Mouse (Mus musculus): ENCODE results near the gene Ralgps2. TPM values are rescaled to one million over a fixed set of nuclear protein-coding genes. Genes with fewer than 3 reads are reported as not detected.
A peak's percentile ranks its signal among the peaks of the same experiment; 100 is the strongest.

The Ralgps2 gene
- polyA plus RNA-seq, 1 experiment from 2014 or later: 41.3 TPM

- H3K9ac ChIP-seq (ENCODE audit: low read length): no peak overlapping the region
- no peak overlapping the region for H3K27ac ChIP-seq (replicated peaks)
- no peak overlapping the region for H3K4me2 ChIP-seq (replicated peaks; ENCODE audit: low read depth)
- ATAC-seq (ENCODE audit: low FRiP score, low TSS enrichment) (no peak), DNase-seq (ENCODE audit: low spot score) (no peak)
- no peaks in the 10 kb centered on the region for H3K36me3 ChIP-seq (ENCODE audit: control insufficient read depth, insufficient read depth, low read length)
- no peaks in the 10 kb centered on the region for H3K4me1 ChIP-seq (replicated peaks; ENCODE audit: control insufficient read depth, insufficient read depth)
- no peak overlapping the region for H3K4me3 ChIP-seq (ENCODE audit: low read depth, low read length)
- H3K9me3 ChIP-seq (ENCODE audit: control insufficient read depth, low read length): no peaks in the 10 kb centered on the region
- no peaks in the 10 kb centered on the region for H3K27me3 ChIP-seq (ENCODE audit: control insufficient read depth, insufficient read depth, low read length)
- WGBS: 67% methylated on average over 4 of the region's 4 CpGs
- no peak for TF ChIP-seq CTCF (IDR thresholded peaks at IDR 0.05; ENCODE audit: low read depth)
- TF ChIP-seq EP300 (optimal IDR thresholded peaks at IDR 0.05): no peak
These were observed 164.2 kb downstream of the Ralgps2 start for GRCm38 (mm10) chr1:156775190-156775589.

DNA sequence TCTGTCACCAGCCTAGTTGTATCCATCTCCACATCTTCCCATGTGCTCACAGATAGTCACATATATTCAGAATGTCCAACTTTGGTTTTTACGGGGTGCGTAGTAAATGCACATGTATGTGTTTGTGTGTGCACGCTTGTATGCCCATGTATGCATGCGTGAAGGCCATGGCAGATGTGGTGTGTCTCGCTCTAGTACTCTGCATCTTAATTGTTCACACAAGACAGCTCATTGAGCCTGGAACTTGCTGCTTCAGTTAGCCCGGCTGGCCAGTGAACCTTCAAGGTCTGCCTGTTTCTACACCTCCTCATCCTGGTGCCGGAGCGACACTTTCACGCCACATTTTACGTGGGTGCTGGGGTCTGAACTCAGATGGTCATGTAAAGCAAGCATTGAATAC, 168.6 kb downstream of the Ralgps2 start:
- Histone ChIP-seq H3K36me3 (ENCODE audit: control insufficient read depth, insufficient read depth, low read length) (no peaks in the 10 kb centered on the region), H3K27ac (replicated peaks) (no peak overlapping the region), H3K4me2 (replicated peaks; ENCODE audit: low read depth) (no peak overlapping the region), H3K9me3 (ENCODE audit: control insufficient read depth, low read length) (peaks cover 4% of the 10 kb centered on the region; the same call in 1 of the 2 replicates), H3K4me1 (replicated peaks; ENCODE audit: control insufficient read depth, insufficient read depth) (no peaks in the 10 kb centered on the region), H3K9ac (ENCODE audit: low read length) (no peak overlapping the region), H3K4me3 (ENCODE audit: low read depth, low read length) (no peak overlapping the region), H3K27me3 (ENCODE audit: control insufficient read depth, insufficient read depth, low read length) (no peaks in the 10 kb centered on the region)
- no peak for ATAC-seq (ENCODE audit: low FRiP score, low TSS enrichment)
- DNase-seq (ENCODE audit: low spot score): no peak
- TF ChIP-seq EP300 (optimal IDR thresholded peaks at IDR 0.05): no peak
- no peak for TF ChIP-seq CTCF (IDR thresholded peaks at IDR 0.05; ENCODE audit: low read depth)
- WGBS: 96% methylated on average over 10 of the region's 10 CpGs

DNA sequence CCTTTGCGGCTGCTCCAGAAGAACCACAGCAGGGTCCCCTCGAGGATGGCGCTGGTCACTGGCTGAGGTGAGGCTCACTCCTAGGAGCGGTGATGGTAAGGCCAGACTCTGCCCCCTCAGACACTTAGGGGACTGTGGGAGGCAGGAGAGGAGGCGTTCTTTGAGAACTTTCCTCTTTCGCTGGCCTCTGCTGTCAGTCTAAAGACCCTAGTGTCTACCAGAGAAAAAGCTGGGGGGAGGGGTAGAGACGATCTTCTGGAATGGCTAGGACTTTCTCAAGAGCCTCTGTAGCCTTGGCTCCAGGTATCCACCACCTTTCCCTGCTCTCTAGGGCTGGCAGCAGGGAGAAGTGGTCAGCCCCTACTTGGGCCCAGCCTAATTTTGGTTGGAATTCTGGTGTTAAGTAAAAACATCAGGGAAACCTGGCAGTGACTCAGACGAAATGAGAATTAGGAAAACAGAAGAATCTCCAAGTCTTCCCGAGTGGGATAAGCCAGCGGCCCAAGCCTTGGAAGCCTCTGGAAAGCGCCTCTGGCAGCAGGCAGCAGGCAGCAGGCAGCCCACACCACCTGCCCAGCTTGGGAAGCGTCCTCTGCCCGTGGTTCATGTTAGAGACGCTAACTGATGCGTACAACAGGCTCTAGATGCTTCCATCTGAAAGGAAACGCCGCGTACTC, 169.7 kb downstream of the Ralgps2 start:
- H3K9me3 ChIP-seq (ENCODE audit: control insufficient read depth, low read length): peaks cover 4% of the 10 kb centered on the region; the same call in 1 of the 2 replicates
- no peak overlapping the region for H3K27ac ChIP-seq (replicated peaks)
- WGBS: 75% methylated on average over 18 of the region's 18 CpGs
- no peak overlapping the region for H3K4me2 ChIP-seq (replicated peaks; ENCODE audit: low read depth)
- H3K4me1 ChIP-seq (replicated peaks; ENCODE audit: control insufficient read depth, insufficient read depth): no peaks in the 10 kb centered on the region
- DNase-seq (ENCODE audit: low spot score): no peak
- no peak overlapping the region for H3K4me3 ChIP-seq (ENCODE audit: low read depth, low read length)
- no peak for ATAC-seq (ENCODE audit: low FRiP score, low TSS enrichment)
- no peaks in the 10 kb centered on the region for H3K36me3 ChIP-seq (ENCODE audit: control insufficient read depth, insufficient read depth, low read length)
- H3K9ac ChIP-seq (ENCODE audit: low read length): no peak overlapping the region
- H3K27me3 ChIP-seq (ENCODE audit: control insufficient read depth, insufficient read depth, low read length): no peaks in the 10 kb centered on the region
- TF ChIP-seq EP300 (optimal IDR thresholded peaks at IDR 0.05) (no peak), CTCF (IDR thresholded peaks at IDR 0.05; ENCODE audit: low read depth) (no peak)

DNA sequence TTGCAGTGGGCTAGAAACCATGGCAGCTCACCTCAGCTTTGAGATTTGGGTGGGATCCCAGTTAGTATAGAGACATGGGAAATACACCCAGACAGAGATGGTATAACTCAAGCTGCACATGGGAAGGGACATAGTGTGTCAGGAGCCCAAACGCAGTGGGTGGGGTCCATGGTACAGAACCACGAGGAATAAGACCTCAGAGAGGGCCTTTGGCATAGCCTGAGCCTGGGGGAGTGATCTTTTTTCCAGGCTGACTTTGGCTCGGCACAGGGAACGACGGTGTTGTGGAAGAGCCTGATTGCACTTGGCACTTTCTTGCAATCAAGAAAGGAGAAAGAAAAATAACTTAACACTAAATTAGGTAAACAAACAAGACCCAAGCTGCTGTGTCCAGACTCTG, 170.3 kb downstream of the Ralgps2 start:
- H3K9ac ChIP-seq (ENCODE audit: low read length): no peak overlapping the region
- H3K27me3 ChIP-seq (ENCODE audit: control insufficient read depth, insufficient read depth, low read length): no peaks in the 10 kb centered on the region
- DNase-seq (ENCODE audit: low spot score) (no peak), ATAC-seq (ENCODE audit: low FRiP score, low TSS enrichment) (no peak)
- peaks cover 4% of the 10 kb centered on the region; the same call in 1 of the 2 replicates for H3K9me3 ChIP-seq (ENCODE audit: control insufficient read depth, low read length)
- no peaks in the 10 kb centered on the region for H3K4me1 ChIP-seq (replicated peaks; ENCODE audit: control insufficient read depth, insufficient read depth)
- no peak overlapping the region for H3K4me2 ChIP-seq (replicated peaks; ENCODE audit: low read depth)
- no peak overlapping the region for H3K27ac ChIP-seq (replicated peaks)
- H3K4me3 ChIP-seq (ENCODE audit: low read depth, low read length): no peak overlapping the region
- no peaks in the 10 kb centered on the region for H3K36me3 ChIP-seq (ENCODE audit: control insufficient read depth, insufficient read depth, low read length)
- WGBS: 54% methylated on average over 5 of the region's 5 CpGs
- TF ChIP-seq CTCF (IDR thresholded peaks at IDR 0.05; ENCODE audit: low read depth) (no peak), EP300 (optimal IDR thresholded peaks at IDR 0.05) (no peak)

DNA sequence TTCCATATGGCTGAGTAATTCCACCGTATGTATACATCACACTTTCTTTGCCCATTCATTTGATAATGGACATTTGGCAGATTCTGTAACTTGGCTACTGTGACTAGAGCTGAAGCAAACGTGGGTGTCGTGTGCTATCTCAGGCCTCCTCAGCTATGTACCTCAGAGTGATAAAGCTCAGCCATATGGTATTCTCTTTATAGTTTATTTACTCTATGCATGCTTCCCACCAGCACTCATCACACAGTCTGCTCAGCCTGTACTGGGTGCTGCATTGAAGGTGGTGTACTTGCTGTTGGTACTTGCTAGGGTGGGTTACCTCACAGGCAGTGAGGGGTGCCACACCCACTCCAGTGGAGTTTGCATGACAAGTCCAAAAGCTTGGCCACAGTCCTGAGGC, 174.1 kb downstream of the Ralgps2 start:
- H3K27ac ChIP-seq (replicated peaks): no peak overlapping the region
- no peak overlapping the region for H3K4me3 ChIP-seq (ENCODE audit: low read depth, low read length)
- H3K36me3 ChIP-seq (ENCODE audit: control insufficient read depth, insufficient read depth, low read length): no peaks in the 10 kb centered on the region
- no peak for ATAC-seq (ENCODE audit: low FRiP score, low TSS enrichment)
- DNase-seq (ENCODE audit: low spot score): no peak
- H3K4me2 ChIP-seq (replicated peaks; ENCODE audit: low read depth): no peak overlapping the region
- no peaks in the 10 kb centered on the region for H3K27me3 ChIP-seq (ENCODE audit: control insufficient read depth, insufficient read depth, low read length)
- H3K4me1 ChIP-seq (replicated peaks; ENCODE audit: control insufficient read depth, insufficient read depth): no peaks in the 10 kb centered on the region
- TF ChIP-seq CTCF (IDR thresholded peaks at IDR 0.05; ENCODE audit: low read depth) (no peak), EP300 (optimal IDR thresholded peaks at IDR 0.05) (no peak)
- WGBS: 85% methylated on average over 3 of the region's 3 CpGs
- H3K9ac ChIP-seq (ENCODE audit: low read length): no peak overlapping the region
- H3K9me3 ChIP-seq (ENCODE audit: control insufficient read depth, low read length): peaks cover 4% of the 10 kb centered on the region; the same call in 1 of the 2 replicates

DNA sequence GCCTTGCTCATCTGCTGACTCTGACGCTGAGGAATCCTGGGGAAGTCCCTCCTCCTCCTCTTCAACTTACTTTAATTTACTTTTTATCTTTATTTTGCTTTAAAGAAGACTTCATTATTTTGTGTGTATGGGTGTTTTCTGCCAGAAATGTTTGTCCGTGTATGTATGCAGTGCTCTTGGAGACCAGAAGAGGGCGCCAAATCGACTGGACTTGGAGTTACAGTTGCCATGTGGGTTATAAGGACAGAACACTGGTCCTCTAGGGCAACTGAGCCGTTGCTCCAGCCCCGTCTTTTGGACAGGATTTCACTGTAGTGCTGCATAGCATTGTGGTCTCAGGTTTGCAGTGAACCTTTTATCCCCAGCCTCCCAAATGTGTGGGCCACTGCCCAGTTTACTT, 174.8 kb downstream of the Ralgps2 start:
- H3K27ac ChIP-seq (replicated peaks): no peak overlapping the region
- TF ChIP-seq EP300 (optimal IDR thresholded peaks at IDR 0.05): no peak
- peak; percentile 42 for TF ChIP-seq CTCF (IDR thresholded peaks at IDR 0.05; ENCODE audit: low read depth)
- H3K9ac ChIP-seq (ENCODE audit: low read length): no peak overlapping the region
- ATAC-seq (ENCODE audit: low FRiP score, low TSS enrichment): no peak
- H3K4me3 ChIP-seq (ENCODE audit: low read depth, low read length): no peak overlapping the region
- peaks cover 4% of the 10 kb centered on the region; the same call in 1 of the 2 replicates for H3K9me3 ChIP-seq (ENCODE audit: control insufficient read depth, low read length)
- H3K4me1 ChIP-seq (replicated peaks; ENCODE audit: control insufficient read depth, insufficient read depth): no peaks in the 10 kb centered on the region
- no peak overlapping the region for H3K4me2 ChIP-seq (replicated peaks; ENCODE audit: low read depth)
- no peaks in the 10 kb centered on the region for H3K27me3 ChIP-seq (ENCODE audit: control insufficient read depth, insufficient read depth, low read length)
- DNase-seq (ENCODE audit: low spot score): no peak
- 72% methylated on average over 6 of the region's 6 CpGs for WGBS
- no peaks in the 10 kb centered on the region for H3K36me3 ChIP-seq (ENCODE audit: control insufficient read depth, insufficient read depth, low read length)
